Mouse (Mus musculus): Measurements from ENCODE around the gene Aldh18a1.

DNA sequence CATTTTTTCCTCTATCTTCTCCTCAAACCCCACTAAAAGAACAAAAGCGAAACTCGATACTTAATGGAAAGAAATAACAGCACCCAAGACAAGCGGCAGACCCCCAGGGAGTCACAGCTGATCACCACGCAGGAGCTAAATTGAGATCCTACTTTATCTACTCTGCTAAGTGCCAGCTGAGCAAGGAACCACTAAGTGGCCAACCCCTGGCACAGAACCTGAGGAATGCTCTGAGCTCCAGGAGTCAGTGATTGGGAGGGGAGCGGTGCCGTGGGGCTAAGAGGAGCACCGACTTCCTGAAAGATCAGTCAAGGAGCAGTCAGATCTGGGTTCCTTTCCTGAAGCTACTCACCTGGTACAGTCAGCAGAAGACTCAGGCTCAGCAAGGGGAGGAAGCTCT is 83.9 kb downstream of the Aldh18a1 start:
- no peak for TF ChIP-seq POLR2A (IDR thresholded peaks at IDR 0.05; ENCODE audit: low read depth, low read length)
- TF ChIP-seq NRF1 (IDR thresholded peaks at IDR 0.05; ENCODE audit: low read depth, low read length): no peak
- TF ChIP-seq ELF1 (IDR thresholded peaks at IDR 0.05; ENCODE audit: low read depth, low read length): no peak
- no peak for TF ChIP-seq IRF4 (IDR thresholded peaks at IDR 0.05; ENCODE audit: low read depth, low read length)
- TF ChIP-seq CTCF (conservative IDR thresholded peaks at IDR 0.05 in 1 of 2, IDR thresholded peaks at IDR 0.05 in 1 of 2; ENCODE audit: low read depth in 2 of 2, low read length in 2 of 2): no peak
- no peak for TF ChIP-seq NELFE (IDR thresholded peaks at IDR 0.05; ENCODE audit: low read depth, low read length)
- no peak for TF ChIP-seq HCFC1 (IDR thresholded peaks at IDR 0.05; ENCODE audit: low read depth, low read length)
- TF ChIP-seq RCOR1 (conservative IDR thresholded peaks at IDR 0.05; ENCODE audit: low read depth, low read length): no peak
- TF ChIP-seq CHD2 (IDR thresholded peaks at IDR 0.05; ENCODE audit: low read length): no peak
- TF ChIP-seq MYC (IDR thresholded peaks at IDR 0.05; ENCODE audit: low read depth, low read length): no peak
- TF ChIP-seq GABPA (IDR thresholded peaks at IDR 0.05; ENCODE audit: insufficient replicate concordance, low read depth, low read length): no peak

Data from CH12.LX (cell line).